Mouse (Mus musculus) cerebellum, adult 18-20 months (tissue): Measurements from ENCODE around the gene Shmt1.

Experiments
- DNase-seq, 2 experiments: peaks; one replicate each; pipeline ENCODE4 v3.0.0; 2021

Gene Shmt1

DNA sequence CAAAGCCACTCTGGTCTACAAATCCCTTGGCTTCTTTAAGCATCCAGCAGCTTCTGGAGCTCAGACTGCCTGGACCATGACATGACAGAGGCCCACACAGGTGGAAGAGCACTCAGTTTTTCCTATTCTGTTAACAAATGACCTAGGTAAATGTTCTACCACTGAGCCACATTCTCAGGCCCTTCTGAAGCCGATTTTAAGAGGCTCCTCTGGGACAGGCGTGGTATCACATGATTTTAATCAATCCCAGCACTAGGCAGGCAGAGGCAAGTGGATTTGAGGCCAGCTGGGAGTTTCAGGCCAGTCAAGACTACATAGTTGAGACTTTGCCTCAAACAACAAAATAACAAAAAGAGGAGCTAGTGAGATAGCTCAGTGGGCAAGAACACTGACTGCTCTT is 21.0 kb downstream of the Shmt1 start:
- no peak for DNase-seq

DNA sequence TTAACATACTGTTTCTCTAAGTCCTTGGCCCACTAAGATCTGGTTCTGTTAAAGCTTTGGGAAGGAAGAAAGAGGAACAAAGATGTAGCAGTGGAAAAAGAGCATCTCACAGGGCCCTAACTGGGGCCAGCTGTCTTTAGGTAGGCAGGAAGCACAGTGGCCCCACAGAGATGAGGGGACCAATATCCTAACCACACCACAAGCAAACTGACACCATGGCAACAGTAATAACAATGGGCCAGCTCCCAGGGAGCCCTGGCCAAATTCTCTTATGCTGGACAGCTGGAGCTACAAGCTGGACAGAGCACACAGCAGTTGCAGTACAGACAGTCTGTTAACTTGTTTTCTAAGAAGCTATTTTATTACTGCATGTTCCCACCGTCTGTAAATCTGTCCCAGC is 23.9 kb downstream of the Shmt1 start:
- DNase-seq = no peak

DNA sequence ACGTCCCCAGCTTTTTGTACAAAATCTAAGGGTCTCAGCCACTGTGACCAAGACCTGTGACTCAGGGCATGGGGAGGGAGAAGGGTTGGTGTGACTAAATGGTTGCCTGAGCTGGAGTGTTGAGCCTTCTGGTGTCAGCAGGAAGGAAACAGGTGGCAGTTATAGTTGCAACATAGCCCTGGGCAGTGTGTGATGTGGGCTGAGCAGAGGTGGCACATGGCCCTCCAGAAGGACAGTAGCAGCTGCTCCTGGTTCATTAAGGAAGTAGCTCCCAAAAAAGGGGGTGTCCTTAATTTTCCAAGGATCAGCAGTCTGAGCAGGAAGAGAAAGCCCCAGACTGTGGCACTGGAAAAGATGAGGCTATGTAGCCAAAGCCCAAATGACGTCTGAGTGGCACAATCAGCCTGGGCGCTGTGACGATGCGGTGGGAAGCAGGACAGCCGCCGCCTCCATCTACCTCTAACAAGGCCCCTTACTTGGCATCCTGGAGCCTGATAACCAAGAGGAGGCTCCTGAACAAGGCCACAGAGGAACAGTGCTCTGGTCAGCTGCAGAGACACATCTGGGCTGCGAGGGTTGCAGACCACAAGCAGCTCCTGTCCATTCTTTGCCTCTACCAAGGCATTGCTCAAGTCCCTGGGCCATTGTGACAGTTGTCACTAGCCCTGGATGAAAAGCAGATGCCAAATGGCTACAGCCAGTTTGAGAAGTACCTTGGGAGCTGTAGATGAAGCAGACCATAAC is 27.2 kb downstream of the Shmt1 start:
- no peak for DNase-seq

DNA sequence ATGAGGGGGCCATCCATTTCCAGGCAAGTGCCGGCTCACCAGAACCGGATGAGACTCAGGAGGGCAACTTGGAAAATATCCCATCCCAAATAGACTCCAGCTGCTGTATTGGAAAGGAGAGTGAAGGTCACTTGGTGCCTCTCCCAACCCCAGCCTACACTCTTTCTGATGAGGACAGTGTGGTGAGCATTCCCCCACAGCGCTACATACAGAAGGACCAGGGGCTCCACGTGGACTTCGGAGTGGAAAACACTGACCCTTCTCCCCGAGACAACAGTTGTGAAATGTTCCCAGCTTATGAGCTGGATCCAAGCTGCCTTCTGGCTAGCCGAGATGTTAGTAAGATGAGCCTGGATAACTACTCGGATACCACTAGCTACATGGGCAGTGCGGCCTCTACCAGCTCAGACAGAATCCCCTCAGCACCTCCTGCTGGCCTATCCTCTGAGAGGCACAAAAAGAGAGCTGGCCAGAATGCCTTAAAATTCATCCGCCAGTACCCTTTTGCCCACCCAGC is 31.8 kb downstream of the Shmt1 start:
- DNase-seq = no peak

DNA sequence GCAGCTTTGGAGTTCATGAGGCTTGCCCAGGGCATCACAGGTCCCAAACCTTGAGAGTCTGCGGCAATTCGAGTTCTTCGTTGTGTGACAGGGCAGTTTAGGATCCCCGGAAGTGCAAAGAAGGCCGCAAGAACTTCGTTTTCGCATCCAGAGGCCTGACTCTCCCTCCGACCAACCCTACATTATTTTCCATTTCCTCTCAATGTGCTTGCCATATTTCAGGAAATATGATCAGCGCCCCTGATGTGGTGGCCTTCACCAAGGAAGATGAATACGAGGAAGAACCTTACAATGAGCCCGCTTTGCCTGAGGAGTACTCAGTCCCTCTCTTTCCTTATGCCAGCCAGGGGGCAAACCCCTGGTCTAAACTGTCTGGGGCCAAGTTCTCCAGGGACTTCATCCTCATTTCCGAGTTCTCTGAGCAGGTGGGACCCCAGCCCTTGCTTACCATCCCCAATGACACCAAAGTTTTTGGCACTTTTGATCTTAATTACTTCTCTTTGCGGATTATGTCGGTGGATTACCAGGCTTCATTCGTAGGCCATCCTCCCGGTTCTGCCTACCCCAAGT is 33.6 kb downstream of the Shmt1 start:
- DNase-seq = no peak

DNA sequence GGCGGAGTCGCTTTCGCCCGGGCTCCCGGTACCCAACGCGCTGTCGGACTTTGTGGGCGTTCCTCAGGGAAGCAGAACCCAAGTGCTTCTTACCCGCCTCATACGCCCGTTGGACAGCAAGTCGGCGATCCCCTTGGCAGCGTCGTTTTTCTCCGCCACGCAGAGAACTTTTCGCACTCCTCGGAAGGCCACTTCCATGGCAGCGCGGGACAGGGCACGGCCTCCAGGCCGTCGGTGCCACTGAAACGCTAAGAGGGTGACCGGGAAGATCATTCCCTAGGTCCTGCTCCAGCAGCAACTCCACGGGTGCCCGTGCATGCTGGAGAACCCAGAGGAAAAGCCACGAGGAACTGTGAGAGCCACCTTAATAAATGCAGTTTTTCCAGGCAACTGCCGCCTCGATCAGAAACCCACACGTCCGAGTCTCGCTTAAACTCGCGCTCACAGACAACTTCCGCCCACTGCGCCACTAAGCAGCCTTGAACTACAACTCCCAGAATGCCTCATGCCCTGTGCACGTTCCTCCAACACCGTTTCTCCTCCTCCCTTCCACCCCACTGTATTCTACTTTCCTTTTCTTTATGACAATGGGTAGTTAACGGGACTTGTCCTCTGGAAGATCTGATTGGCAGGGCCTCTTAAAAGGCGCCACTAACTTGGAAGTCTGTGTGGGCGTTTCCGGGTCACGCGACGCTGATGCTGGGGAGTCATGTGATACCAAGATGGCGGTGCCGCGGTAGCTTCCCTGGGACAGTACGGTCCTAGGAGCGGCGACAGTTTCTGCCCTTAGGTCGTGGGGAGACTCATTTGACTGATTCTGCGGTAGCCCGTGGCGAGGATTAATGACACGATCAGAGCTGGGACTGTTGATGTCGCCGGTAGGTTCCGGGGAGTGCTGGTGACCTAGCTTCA is 34.4 kb downstream of the Shmt1 start, which contains the start of the genes Top3a and Smcr8:
Gene Top3a (minus strand): TSS at position 537 of the 912 bp plus-strand sequence.
Gene Smcr8 (plus strand): TSS at position 696 of the 912 bp plus-strand sequence.
- peak; percentile 86 to 87 for DNase-seq

DNA sequence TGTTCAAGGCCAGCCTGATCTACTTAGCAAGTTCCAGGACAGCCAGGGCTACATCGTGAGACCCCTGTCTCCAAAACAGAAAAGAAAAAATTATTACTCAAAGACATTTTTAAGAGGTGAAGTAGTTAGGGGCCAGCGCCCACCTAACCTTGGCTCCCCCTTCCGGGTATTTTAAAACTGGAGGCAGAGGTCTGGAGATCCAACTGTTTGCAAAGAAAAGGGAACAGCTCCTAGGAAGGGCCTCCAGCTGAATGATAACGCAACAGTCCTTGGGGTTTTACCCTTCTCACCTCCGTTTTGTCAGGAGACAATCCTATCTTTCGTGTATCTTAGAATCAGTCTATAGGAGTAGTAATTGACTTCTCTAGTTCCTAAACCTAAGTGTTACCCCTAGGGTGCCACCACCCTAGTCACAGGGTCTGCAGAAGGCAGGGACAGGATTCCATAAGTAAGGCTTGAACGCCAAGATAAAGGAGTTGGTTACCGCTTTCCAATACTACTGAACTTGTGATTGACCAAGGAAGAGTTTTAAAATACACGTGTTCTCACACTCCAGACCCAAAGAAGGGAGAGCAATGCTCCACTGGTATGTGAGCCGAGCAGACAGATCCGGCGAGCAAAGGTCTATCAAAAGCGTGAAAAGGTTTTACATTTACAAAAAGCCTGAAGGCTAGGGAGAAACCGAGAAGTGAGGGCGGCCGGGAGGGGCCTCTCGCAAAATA is 35.2 kb downstream of the Shmt1 start:
- no peak for DNase-seq

DNA sequence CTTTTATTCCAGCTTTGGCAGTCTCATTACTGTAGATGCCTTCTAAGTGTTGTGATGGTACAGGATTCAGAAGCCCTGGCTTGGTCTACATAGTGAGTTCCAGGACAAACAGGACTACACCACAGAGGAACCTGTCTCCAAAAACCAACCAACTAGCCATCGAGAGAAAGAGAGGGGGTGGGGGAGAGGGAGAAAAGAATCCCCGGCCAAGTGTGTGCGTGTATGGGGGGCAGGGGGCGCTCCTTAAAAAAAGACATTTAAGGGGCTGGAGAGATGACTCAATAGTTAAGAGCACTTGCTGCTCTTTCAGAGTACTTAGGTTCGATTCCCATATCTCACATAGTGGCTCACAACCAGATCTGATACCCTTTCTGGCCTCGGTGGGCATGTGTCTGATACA is 35.9 kb downstream of the Shmt1 start:
- DNase-seq = no peak

DNA sequence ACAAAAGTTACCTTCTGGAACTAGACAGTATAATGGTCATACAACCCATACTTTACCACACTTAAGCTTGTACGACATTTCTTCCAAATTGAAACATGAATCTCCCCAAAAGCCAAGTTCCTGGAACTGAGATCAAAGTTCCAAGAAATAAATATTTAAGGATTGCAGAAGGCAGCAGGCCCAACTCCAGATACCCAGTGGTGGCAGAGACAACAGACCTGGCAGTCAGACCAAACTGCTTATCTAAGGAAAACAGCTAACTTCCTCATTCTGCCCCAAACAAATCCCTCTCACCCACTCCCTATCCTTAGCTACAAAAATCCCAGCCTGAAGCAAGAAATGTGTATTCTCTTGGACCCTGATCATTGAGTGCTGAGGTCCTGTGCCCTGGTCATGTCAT is 36.7 kb downstream of the Shmt1 start:
- no peak for DNase-seq

DNA sequence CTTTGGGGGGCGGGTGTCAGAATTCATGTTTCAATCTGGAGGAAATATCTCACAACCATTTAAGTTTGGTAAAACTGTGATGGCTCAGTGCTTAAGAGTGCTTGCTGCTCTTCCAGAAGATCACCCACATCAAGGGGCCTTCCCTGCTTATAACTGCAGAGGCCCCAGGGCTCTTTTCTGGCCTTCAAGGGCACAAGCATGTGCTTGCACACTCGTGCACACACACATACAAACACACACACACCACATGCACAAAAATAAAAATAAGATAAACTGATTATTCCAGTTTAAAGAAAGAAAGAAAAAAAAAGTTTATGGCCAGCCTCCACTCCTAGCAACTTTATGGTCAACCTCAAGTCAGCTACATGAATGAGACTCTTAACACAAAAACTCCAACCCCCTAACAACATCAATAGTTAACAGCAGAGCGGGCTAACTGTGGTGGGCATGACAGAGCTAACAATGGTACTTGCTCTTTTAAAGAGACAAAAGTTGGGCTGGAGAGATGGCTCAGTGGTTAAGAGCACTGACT is 37.3 kb downstream of the Shmt1 start:
- DNase-seq = no peak

DNA sequence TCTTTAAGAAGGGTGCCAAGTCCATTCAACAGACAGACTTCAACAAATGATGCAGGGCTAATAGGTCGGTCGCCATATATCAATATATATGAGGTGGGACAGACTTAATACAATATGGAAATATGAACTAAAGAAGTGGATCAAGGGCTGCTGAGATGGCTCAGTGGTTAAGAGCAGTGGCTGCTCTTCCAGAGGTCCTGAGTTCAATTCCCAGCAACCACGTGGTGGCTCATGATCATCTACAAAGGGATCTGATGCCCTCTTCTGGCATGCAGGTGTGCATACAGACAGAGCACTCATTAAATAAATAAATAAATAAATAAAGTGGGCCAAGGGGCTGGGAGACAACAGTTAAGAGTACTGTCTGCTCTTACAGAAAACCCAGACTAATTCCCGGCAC is 39.4 kb downstream of the Shmt1 start:
- DNase-seq = no peak

DNA sequence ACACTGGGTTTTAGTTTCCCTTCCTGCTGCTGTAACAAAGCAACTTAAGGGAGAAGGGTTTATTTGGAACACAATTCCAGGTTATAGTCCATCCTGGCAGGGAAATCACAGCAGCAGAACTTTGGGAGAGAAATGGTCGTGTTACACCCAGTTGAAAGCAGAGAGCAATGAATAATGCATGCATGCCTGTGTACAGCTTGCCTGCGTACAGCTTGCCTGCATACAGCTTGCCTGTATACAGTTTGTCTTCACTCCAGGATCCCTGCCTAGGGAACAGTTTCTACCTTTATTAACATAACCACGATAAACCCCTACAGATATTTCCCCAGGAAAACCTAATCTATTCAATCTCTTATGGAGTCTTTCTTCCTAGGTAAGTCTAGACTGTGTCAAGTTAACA is 40.7 kb downstream of the Shmt1 start:
- no peak for DNase-seq

DNA sequence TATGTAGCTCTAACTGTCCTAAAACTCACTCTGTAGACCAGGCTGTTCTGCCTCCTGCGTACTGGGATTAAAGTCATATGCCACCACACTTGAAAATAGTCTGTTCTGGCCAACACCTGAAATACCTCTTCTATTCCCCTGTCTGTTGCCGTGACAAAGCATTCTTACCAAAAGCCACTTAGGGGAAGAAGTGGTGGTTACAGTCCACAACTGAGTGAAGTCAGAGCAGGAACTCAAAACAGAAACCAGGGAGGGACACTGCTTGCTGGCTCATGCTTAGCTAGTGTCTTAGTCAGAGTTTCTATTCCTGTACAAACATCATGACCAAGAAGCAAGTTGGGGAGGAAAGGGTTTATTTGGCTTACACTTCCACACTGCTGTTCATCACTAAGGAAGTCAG is 42.2 kb downstream of the Shmt1 start:
- no peak for DNase-seq

DNA sequence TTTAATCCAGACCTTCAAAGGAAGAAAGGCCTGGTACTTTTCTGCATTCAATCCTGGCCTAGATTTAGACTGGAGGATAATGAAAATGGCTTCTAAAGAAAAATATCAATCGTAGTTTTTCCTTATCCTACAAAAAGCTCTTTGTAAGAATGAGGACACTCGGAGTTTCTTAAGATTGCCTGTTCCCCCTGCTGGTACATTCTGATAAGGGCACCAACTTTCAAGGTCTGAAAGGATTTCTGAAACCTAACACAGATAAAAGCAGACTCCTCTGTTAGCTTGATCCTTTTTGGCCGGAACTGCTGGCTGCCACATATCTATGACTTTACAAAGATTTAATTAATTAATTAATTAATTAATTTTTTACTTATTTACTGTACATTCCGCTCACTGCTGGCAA is 44.5 kb downstream of the Shmt1 start:
- DNase-seq = no peak

DNA sequence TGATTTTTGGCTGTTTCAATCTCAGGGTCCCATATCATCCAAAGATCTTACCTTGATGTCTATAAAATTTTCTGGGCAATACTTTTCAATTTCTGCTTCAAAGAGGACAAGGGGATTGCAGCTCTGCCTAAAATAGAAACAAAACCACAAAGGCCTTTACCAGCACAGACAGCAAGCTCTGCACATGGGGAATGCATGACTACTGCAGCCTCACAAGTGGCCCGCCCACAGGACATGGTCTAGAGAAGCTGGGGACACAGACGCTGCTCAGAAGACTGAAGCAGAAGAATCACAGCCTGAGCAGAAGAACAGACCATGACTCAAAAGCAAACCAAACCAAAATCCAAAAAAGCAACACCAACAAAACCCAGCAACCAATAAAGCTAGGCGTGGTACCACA is 49.8 kb downstream of the Shmt1 start:
- no peak for DNase-seq

DNA sequence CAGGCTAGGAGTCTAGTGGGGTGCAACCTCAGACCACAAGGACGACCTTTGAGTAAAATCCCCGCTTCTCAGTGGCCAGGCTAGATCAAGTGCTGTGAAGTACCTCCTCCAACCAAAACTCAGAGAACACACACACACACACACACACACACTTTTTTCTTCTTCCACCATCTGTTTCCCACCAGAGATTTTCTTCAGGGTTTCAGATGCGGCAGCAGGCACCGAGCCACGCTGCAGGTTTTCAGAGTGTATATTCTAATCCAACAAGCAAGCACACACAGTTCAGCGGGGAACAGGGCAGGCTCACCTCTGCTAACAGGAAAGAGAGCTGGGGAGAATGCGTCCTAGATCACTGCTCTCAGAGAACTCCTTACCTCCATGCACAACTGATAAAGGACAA is 55.9 kb downstream of the Shmt1 start:
- DNase-seq = no peak

DNA sequence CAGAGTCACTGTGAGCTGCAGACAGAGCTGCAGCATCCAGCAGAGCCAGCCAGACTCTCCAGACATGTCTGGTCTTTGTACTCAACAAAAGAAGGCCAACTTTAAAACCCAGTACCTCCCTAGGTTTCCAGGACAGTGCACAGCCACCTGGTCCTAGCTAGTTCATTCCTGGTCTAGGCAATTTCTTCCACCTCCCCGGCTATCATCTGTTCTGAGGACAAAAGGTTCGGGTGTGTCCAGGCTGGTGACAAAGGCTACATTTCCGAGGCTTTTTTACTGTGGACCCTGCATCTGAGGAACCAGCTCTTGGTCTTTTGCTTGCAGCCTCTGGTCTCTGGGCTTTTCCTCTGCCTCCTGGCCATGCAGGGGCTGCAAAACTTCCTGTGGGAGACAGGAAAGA is 71.2 kb downstream of the Shmt1 start:
- no peak for DNase-seq
